Mouse (Mus musculus): ENCODE results near the gene Hist1h3i.

The Hist1h3i gene

GRCm38 (mm10) chr13:21782361-21783254 lies 562 bp downstream of the Hist1h3i start:
- DNase-seq (ENCODE audit: low read depth, low spot score): peak; percentile 85

GRCm38 (mm10) chr13:21781639-21782038 lies 1.5 kb downstream of the Hist1h3i start:
- no peak for DNase-seq (ENCODE audit: low read depth, low spot score)

GRCm38 (mm10) chr13:21781021-21781555 lies 2.1 kb downstream of the Hist1h3i start:
- peak; percentile 49 for DNase-seq (ENCODE audit: low read depth, low spot score)

- peak; percentile 89 for DNase-seq (ENCODE audit: low read depth, low spot score)
These were observed 3.1 kb downstream of the Hist1h3i start, which contains the start of gene Hist1h1b for GRCm38 (mm10) chr13:21779767-21780731. Hist1h1b (minus strand) TSS chr13:21780625.

GRCm38 (mm10) chr13:21778814-21779766 lies 4.1 kb downstream of the Hist1h3i start:
- DNase-seq (ENCODE audit: low read depth, low spot score): peak; percentile 95

GRCm38 (mm10) chr13:21755707-21756106 lies 27.5 kb downstream of the Hist1h3i start:
- DNase-seq (ENCODE audit: low read depth, low spot score): no peak

- DNase-seq (ENCODE audit: low read depth, low spot score): peak; percentile 73
These were observed 28.7 kb downstream of the Hist1h3i start for GRCm38 (mm10) chr13:21754294-21755001.

- peak; percentile 96 for DNase-seq (ENCODE audit: low read depth, low spot score)
These were observed 29.5 kb downstream of the Hist1h3i start, which contains the start of the genes Hist1h2ak and Hist1h2bn for GRCm38 (mm10) chr13:21753524-21754285. Hist1h2ak (minus strand) TSS chr13:21753827. Hist1h2bn (plus strand) TSS chr13:21754123.

GRCm38 (mm10) chr13:21753051-21753523 lies 30.1 kb downstream of the Hist1h3i start:
- DNase-seq (ENCODE audit: low read depth, low spot score): peak; percentile 56

- peak; percentile 57 for DNase-seq (ENCODE audit: low read depth, low spot score)
These were observed 30.8 kb downstream of the Hist1h3i start for GRCm38 (mm10) chr13:21752356-21752755.

GRCm38 (mm10) chr13:21751827-21752226 lies 31.3 kb downstream of the Hist1h3i start:
- DNase-seq (ENCODE audit: low read depth, low spot score): peak; percentile 35

GRCm38 (mm10) chr13:21751417-21751816 lies 31.8 kb downstream of the Hist1h3i start:
- peak; percentile 43 for DNase-seq (ENCODE audit: low read depth, low spot score)

GRCm38 (mm10) chr13:21750159-21751017 lies 32.8 kb downstream of the Hist1h3i start, which contains the start of gene Hist1h4k:
Hist1h4k (minus strand) TSS chr13:21750505.
- DNase-seq (ENCODE audit: low read depth, low spot score): peak; percentile 88

GRCm38 (mm10) chr13:21749387-21750158 lies 33.6 kb downstream of the Hist1h3i start:
- DNase-seq (ENCODE audit: low read depth, low spot score): peak; percentile 63

- no peak for DNase-seq (ENCODE audit: low read depth, low spot score)
These were observed 38.2 kb downstream of the Hist1h3i start for GRCm38 (mm10) chr13:21745006-21745405.

GRCm38 (mm10) chr13:21734906-21735767 lies 48.0 kb downstream of the Hist1h3i start, which contains the start of gene Hist1h4j:
Hist1h4j (plus strand) TSS chr13:21735064.
- peak; percentile 88 for DNase-seq (ENCODE audit: low read depth, low spot score)
